Mouse (Mus musculus): ENCODE measurements around the gene Iscu. TPM values are rescaled to one million over a fixed set of nuclear protein-coding genes. Genes with fewer than 3 reads are reported as not detected.
A peak's percentile ranks its signal among the peaks of the same experiment; 100 is the strongest.
"Not testable (repeated sequence)": the region's sequence is repeated elsewhere in the genome, so short reads cannot be mapped to it uniquely, and the experiment has no call there.

The Iscu gene
- polyA plus RNA-seq, 1 experiment from 2014 or later = 106 TPM

DNA sequence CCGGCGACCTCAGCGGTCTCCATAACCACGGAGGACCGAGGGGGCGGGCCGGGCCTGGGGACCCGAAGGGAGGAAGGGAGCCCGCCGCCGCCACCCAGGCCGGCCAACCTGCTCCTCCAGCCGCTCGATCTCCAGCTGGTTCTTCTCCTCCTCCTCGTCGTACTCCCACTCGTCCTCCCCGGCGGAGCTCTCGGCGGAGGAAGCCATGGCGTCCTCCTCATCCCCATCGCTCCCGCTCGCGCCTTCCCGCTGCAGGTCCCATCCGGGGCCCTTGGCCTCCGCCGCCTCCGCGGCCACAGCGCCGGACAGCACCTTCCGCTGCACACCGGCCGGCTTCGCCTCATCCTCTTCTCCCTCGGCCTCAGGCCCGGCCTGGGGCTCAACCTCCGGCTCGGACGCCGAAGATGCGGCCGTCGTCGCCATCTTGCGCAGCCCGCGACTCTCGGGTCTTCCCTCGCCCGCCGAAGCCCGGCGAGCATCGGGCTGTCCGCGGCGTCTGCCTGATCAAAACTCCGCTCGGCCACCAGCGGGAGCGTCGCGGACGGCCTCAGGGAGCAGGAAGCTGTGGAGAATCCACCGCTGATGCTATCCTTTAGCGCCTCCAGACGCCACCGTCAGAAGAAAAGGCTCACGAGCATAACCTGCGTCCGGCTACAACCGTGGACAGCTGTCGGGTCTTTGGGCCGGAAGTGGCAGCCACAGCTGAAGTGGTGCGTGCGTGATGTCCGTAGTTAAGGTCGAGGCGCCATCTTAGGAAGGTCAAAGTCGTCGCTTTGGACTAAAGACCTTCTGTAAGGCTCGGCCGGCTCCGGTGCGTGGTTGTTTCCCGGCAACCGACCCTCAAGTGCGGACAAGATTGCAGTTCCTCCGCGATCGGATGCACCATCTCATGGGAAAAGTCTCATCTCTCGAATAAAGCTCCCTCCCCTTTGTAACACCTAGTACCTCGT, 1.1 kb upstream of the Iscu start:
- peak overlapping the region; percentile 87 for H3K4me2 ChIP-seq (replicated peaks; ENCODE audit: low read depth, low read length)
- H3K4me1 ChIP-seq (ENCODE audit: control insufficient read depth, insufficient read depth, low read length) = peaks cover 23% of the 10 kb centered on the region
- H3K27ac ChIP-seq (ENCODE audit: low read depth, low read length) = peak overlapping the region; percentile 99
- H3K27me3 ChIP-seq (ENCODE audit: control insufficient read depth, insufficient read depth, low read length) = no peaks in the 10 kb centered on the region
- H3K4me3 ChIP-seq (ENCODE audit: low read length) = peak overlapping the region; percentile 99
- WGBS = under 1% methylated on average over 93 of the region's 97 CpGs
- peak overlapping the region; percentile 98 for H3K9ac ChIP-seq (ENCODE audit: low read depth, low read length)
- peak; percentile 73 for ATAC-seq (ENCODE audit: low FRiP score, low TSS enrichment)
- H3K36me3 ChIP-seq (ENCODE audit: control insufficient read depth, insufficient read depth, low read length) = peaks cover 39% of the 10 kb centered on the region
- H3K9me3 ChIP-seq (ENCODE audit: control insufficient read depth, low read length) = no peaks in the 10 kb centered on the region

DNA sequence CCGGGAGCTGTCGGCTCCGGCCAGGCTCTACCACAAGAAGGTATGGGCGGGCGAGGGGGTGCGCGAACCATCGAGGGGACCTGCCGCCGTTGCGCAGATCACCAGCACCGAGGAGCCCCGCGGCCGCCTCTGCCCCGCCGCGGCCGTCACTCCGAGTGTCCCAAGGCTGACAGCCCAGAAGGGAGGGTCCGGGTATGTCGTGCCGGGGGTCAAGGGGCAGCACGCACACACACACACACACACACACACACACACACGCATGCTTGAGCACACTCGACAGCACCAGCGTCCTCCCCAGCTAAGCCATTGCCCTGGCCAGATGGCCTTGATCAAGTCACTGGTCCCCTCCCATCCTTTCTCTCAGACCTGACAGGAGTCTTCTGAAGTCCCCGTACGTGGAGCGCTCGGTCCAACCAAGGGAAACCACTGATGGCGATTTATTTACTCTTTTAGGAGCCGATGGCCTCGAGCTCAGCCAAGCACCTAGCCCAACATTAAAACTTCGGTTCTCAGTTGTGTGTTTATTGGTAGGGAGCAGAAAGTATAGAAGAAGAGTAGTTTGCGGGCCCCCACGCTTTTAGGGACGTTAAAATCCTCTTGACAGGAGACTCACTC, 464 bp downstream of the Iscu start:
- Histone ChIP-seq H3K9me3 (ENCODE audit: control insufficient read depth, low read length) (no peaks in the 10 kb centered on the region), H3K4me1 (ENCODE audit: control insufficient read depth, insufficient read depth, low read length) (peaks cover 23% of the 10 kb centered on the region), H3K4me3 (ENCODE audit: low read length) (peak overlapping the region; percentile 99), H3K27ac (ENCODE audit: low read depth, low read length) (no peak overlapping the region; the same call in 1 of the 2 replicates), H3K36me3 (ENCODE audit: control insufficient read depth, insufficient read depth, low read length) (peaks cover 33% of the 10 kb centered on the region), H3K9ac (ENCODE audit: low read depth, low read length) (peak overlapping the region; percentile 75), H3K4me2 (replicated peaks; ENCODE audit: low read depth, low read length) (peak overlapping the region; percentile 87), H3K27me3 (ENCODE audit: control insufficient read depth, insufficient read depth, low read length) (no peaks in the 10 kb centered on the region)
- peak; percentile 36 for ATAC-seq (ENCODE audit: low FRiP score, low TSS enrichment)
- 2% methylated on average over 31 of the region's 38 CpGs for WGBS

DNA sequence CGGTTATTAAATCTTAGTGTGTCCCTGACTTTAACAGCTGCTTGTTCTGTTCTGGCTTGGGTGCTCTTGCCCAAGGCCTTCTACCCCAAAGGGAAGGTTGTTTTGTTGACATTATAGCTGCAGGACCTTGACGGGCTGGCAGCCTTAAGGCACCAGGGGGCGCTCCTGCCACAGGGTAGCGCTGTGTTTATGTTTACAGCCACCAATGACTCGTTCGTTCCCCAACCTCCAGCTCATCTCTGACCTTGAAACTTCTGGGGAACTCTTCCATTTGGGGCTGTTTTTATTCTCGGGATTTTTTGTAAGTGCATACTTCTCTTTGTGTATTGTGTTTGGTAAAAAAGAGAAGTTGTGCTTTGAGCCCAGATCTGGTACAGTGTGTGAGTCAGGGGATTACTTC, 1.1 kb downstream of the Iscu start:
- no peak; the same call in 1 of the 2 replicates for ATAC-seq (ENCODE audit: low FRiP score, low TSS enrichment)
- 3% methylated on average over 7 of the region's 7 CpGs for WGBS
- no peaks in the 10 kb centered on the region for H3K9me3 ChIP-seq (ENCODE audit: control insufficient read depth, low read length)
- peaks cover 29% of the 10 kb centered on the region for H3K36me3 ChIP-seq (ENCODE audit: control insufficient read depth, insufficient read depth, low read length)
- H3K9ac ChIP-seq (ENCODE audit: low read depth, low read length) = peak overlapping the region; percentile 75; the same call in 1 of the 2 replicates
- no peaks in the 10 kb centered on the region for H3K27me3 ChIP-seq (ENCODE audit: control insufficient read depth, insufficient read depth, low read length)
- H3K4me3 ChIP-seq (ENCODE audit: low read length) = peak overlapping the region; percentile 99
- no peak overlapping the region for H3K27ac ChIP-seq (ENCODE audit: low read depth, low read length)
- peaks cover 23% of the 10 kb centered on the region for H3K4me1 ChIP-seq (ENCODE audit: control insufficient read depth, insufficient read depth, low read length)
- peak overlapping the region; percentile 87 for H3K4me2 ChIP-seq (replicated peaks; ENCODE audit: low read depth, low read length)

DNA sequence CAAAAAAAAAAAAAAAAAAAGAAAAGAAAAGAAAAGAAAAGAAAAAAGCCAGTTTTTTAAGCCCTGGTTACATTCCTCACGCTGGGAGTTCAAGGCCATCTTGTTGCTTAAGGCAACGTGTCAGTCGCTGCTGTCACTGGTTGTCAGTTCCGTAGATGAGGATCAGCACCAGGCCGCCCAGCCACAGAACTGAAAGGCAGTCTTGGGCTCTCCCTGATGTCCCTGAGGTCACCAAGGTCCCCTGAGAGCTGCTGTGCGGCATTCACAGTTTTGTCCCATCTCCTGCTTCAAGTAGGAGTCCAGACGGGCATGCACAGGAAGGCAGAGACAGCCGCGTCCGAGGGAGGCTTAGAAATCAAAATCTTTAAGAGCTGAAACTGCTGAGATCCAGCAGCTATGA, 3.0 kb downstream of the Iscu start:
- WGBS = 90% methylated on average over 10 of the region's 10 CpGs
- H3K4me3 ChIP-seq (ENCODE audit: low read length) = no peak overlapping the region
- no peak for ATAC-seq (ENCODE audit: low FRiP score, low TSS enrichment)

DNA sequence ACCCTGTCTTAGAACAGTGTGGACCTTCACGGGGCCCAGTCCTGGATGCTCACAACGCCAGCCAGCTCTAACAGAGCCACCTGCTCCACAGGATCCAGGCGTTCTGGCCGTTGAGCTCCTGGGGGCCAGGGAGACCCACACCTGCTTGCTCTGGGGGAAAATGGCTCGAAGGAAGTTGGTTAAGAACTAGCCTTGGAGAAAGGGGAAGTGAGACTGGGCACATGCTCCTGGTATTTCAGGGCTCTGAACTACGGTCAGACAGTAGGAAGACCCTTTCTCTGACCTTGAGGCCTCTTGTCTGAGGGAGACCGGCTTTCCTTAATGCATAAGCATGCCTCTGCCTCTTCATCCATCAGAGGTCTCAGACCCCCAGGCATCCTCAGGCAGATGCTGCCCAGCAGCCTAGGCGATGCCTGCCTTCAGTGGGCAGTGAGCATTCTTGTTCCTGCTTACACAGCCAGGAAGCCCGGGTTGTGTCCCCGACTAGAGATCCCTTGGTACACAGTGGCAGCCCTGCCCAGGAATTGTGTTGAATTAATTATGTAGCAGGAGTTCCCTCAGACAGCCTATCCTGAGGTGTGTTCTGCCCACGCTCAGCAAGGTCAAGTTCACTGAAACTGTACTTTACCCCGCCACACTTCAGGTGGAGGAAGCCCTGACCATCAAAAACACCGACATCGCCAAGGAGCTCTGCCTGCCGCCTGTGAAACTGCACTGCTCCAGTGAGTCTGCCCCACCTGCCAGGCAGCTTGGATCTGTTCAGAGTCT, 3.8 kb downstream of the Iscu start:
- 89% methylated on average over 15 of the region's 15 CpGs for WGBS
- Histone ChIP-seq H3K36me3 (ENCODE audit: control insufficient read depth, insufficient read depth, low read length) (peaks cover 29% of the 10 kb centered on the region), H3K4me1 (ENCODE audit: control insufficient read depth, insufficient read depth, low read length) (peaks cover 6% of the 10 kb centered on the region; the same call in 1 of the 2 replicates), H3K4me3 (ENCODE audit: low read length) (no peak overlapping the region), H3K4me2 (replicated peaks; ENCODE audit: low read depth, low read length) (no peak overlapping the region), H3K9me3 (ENCODE audit: control insufficient read depth, low read length) (no peaks in the 10 kb centered on the region), H3K27ac (ENCODE audit: low read depth, low read length) (no peak overlapping the region), H3K9ac (ENCODE audit: low read depth, low read length) (no peak overlapping the region), H3K27me3 (ENCODE audit: control insufficient read depth, insufficient read depth, low read length) (no peaks in the 10 kb centered on the region)
- ATAC-seq (ENCODE audit: low FRiP score, low TSS enrichment) = no peak

More for the DNA sequence above, 3.0 kb downstream of the Iscu start:
- no peak overlapping the region for H3K4me2 ChIP-seq (replicated peaks; ENCODE audit: low read depth, low read length)
- no peaks in the 10 kb centered on the region for H3K27me3 ChIP-seq (ENCODE audit: control insufficient read depth, insufficient read depth, low read length)
- H3K36me3 ChIP-seq (ENCODE audit: control insufficient read depth, insufficient read depth, low read length) = peaks cover 29% of the 10 kb centered on the region
- H3K9me3 ChIP-seq (ENCODE audit: control insufficient read depth, low read length) = no peaks in the 10 kb centered on the region
- H3K4me1 ChIP-seq (ENCODE audit: control insufficient read depth, insufficient read depth, low read length) = peaks cover 7% of the 10 kb centered on the region; the same call in 1 of the 2 replicates
- no peak overlapping the region for H3K9ac ChIP-seq (ENCODE audit: low read depth, low read length)
- no peak overlapping the region for H3K27ac ChIP-seq (ENCODE audit: low read depth, low read length)

DNA sequence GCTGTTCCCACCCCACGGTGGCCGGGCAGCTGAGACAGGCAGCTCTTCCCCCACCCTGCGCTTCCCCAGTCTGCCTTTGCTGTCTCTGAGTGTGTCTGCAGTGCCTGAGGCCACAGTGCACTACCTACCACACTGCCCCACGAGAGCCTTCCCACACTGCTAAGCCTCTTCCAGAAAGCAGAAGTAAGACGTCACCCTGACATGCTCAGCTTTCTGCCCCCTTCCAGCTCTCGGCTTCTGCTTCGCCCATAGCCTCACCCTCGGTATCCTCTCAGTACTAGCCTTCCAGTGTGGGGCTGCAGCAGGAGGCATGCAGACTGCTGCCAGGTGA, 4.3 kb downstream of the Iscu start:
- no peaks in the 10 kb centered on the region for H3K27me3 ChIP-seq (ENCODE audit: control insufficient read depth, insufficient read depth, low read length)
- no peak overlapping the region for H3K4me2 ChIP-seq (replicated peaks; ENCODE audit: low read depth, low read length)
- no peak overlapping the region for H3K4me3 ChIP-seq (ENCODE audit: low read length)
- H3K9ac ChIP-seq (ENCODE audit: low read depth, low read length) = no peak overlapping the region
- no peaks in the 10 kb centered on the region for H3K9me3 ChIP-seq (ENCODE audit: control insufficient read depth, low read length)
- peaks cover 29% of the 10 kb centered on the region for H3K36me3 ChIP-seq (ENCODE audit: control insufficient read depth, insufficient read depth, low read length)
- WGBS = 87% methylated on average over 8 of the region's 8 CpGs
- ATAC-seq (ENCODE audit: low FRiP score, low TSS enrichment) = no peak
- no peak overlapping the region for H3K27ac ChIP-seq (ENCODE audit: low read depth, low read length)
- peaks cover 6% of the 10 kb centered on the region; the same call in 1 of the 2 replicates for H3K4me1 ChIP-seq (ENCODE audit: control insufficient read depth, insufficient read depth, low read length)

DNA sequence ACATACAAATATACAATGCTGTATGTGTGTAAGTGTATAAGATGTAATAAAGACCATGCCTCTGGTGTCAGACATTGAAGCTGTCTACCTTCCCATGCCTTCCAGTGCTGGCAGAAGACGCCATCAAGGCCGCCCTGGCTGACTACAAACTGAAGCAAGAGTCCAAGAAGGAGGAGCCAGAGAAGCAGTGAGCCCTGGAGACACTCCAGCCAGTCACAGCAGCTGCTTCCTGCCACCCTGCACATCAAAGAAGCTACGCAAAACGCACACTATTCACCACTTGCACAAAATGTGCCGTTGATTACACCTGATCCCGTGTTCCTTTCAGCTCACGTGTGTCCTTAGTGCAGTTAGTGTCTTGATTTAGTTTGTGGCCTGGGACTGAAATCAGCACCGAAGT, 5.2 kb downstream of the Iscu start:
- not testable (repeated sequence) for ATAC-seq (ENCODE audit: low FRiP score, low TSS enrichment); H3K4me1 ChIP-seq (ENCODE audit: control insufficient read depth, insufficient read depth, low read length); H3K9me3 ChIP-seq (ENCODE audit: control insufficient read depth, low read length); H3K9ac ChIP-seq (ENCODE audit: low read depth, low read length); H3K27ac ChIP-seq (ENCODE audit: low read depth, low read length); H3K27me3 ChIP-seq (ENCODE audit: control insufficient read depth, insufficient read depth, low read length); H3K4me3 ChIP-seq (ENCODE audit: low read length); H3K4me2 ChIP-seq (replicated peaks; ENCODE audit: low read depth, low read length)
- WGBS = 93% methylated on average over 8 of the region's 8 CpGs
- H3K36me3 ChIP-seq (ENCODE audit: control insufficient read depth, insufficient read depth, low read length) = peaks cover 29% of the 10 kb centered on the region

DNA sequence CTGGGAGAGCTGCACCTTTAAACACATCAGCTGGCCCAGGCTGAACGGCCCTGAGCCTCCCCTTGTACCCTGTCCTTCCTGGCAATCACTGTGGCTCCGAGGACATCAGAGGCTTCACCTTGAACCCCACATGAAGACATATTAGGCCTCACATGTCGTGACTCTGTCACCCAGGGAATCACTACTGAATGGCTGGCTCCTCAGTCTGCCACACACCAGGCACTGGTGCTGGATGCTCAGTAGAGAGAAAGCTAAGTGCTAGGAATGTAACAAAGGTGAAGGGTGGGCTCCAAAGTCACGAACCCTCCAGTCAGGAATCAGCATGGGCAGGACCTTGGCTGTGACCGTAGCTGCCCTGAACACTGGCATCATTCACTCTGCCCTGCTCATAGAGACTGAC, 7.0 kb downstream of the Iscu start:
- no peak overlapping the region for H3K9ac ChIP-seq (ENCODE audit: low read depth, low read length)

More for the DNA sequence above, 7.0 kb downstream of the Iscu start:
- Histone ChIP-seq H3K27ac (ENCODE audit: low read depth, low read length) (no peak overlapping the region), H3K4me1 (ENCODE audit: control insufficient read depth, insufficient read depth, low read length) (peaks cover 9% of the 10 kb centered on the region), H3K4me2 (replicated peaks; ENCODE audit: low read depth, low read length) (no peak overlapping the region), H3K27me3 (ENCODE audit: control insufficient read depth, insufficient read depth, low read length) (no peaks in the 10 kb centered on the region), H3K4me3 (ENCODE audit: low read length) (no peak overlapping the region), H3K36me3 (ENCODE audit: control insufficient read depth, insufficient read depth, low read length) (peaks cover 26% of the 10 kb centered on the region), H3K9me3 (ENCODE audit: control insufficient read depth, low read length) (no peaks in the 10 kb centered on the region)
- no peak for ATAC-seq (ENCODE audit: low FRiP score, low TSS enrichment)
- WGBS = 70% methylated on average over 5 of the region's 5 CpGs

All from kidney, embryonic 14.5 days (tissue).